Mouse (Mus musculus) right cerebral cortex, postnatal 25 days (tissue): Measurements from ENCODE around the gene Ptprcap.

Experiments
- DNase-seq: peaks from one replicate; pipeline ENCODE4 v3.0.0; 2022

Ptprcap gene

GRCm38 (mm10) chr19:4201291-4201909 lies 48.0 kb downstream of the Ptprcap start, which contains the start of gene Rad9a:
TSS of gene Rad9a (minus strand) at chr19:4201662.
- DNase-seq, result peak; percentile 93

- no peak for DNase-seq
Measured at GRCm38 (mm10) chr19:4202149-4202548, 48.7 kb downstream of the Ptprcap start.

GRCm38 (mm10) chr19:4203148-4203547 lies 49.7 kb downstream of the Ptprcap start:
- no peak for DNase-seq

DNA sequence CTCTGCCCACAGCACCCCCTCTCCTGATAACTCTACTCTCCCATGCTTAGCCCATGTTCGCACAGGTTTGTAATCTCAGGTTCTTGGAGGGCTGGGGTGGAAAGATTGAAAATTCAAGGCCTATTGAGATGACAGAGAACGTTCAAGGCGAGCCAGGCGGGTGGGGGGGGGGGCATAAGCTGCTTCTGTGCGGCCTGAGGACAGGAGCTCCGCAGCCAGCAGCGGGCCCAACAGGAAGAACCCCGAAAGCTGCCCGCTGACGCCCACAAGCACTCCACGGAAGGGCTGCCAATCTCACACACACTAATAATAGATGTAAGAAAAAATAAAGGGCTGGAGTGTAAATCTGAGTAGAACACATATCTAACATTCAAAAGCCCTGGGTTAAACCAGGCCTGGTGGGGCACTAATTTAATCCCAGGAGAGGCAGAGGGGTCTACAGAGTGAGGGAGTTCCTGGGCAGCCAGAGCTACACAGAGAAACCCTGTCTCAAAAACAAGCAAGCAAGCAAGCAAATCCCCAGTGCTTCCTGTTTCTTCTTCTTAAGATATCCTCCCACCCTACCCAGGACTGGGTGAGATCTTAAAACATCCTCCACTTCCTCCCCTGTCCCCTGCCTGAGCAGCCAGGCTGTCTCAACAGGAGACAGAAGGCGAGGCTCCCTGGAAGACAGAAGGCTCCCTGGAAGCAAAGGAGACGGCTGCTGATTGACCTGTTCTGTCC lies 50.4 kb downstream of the Ptprcap start:
- no peak for DNase-seq

DNA sequence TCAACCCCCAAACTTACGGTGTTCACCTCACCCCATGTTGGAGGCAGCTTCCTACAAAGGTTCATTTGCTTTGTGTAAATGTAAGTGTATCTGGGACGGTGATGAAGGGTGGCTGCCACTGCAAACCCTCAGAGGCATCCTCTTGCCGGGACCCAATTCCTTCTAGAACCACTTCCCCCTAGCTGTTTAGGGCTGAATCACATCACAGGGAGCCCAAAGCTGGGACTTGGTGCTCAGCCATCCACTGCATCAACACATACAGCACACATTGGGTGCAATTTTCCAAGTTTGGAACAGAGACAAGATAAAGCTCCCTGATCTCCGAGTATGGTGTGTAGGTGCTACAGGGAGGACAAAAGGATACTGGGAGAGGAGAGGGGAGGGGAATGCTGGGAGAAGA lies 51.5 kb downstream of the Ptprcap start:
- no peak for DNase-seq
